In the genomic region with DNA sequence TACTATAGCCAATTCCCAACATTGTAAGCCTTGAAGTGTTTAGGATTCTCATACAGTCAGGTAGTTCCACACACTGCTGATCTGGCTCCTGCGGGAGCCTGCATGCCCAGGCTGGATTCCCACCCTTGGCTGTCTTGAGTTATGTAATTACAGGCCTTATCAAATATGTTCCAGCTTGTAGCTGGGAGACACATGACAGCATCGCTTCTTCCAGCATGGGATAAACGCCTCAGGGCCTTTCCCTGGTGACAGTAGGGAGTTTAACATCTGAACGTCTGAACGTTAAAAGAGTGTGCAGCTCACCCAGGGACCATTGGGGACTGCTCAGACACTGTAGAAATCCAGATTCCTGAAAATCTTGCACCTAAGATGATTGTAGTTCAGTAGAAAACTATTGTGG, we compare ENCODE assay signal across 17 mouse cellular contexts. TPM values are rescaled to one million over a fixed set of nuclear protein-coding genes. Genes with fewer than 3 reads are reported as not detected.
DNase-seq lines count a peak whose midpoint lies in the region; ATAC-seq and TF ChIP-seq lines count a peak whose summit lies in the region.
"Had no signal": no experiment of that assay in that cellular context is flagged by ENCODE, and none has a peak within 500 bp of the region (broad histone marks: within the 10 kb centered on the region; RNA-seq: fewer than 3 reads in every experiment).

No protein-coding gene starts in this region.

- no peaks in the 10 kb centered on the region for H3K9me3 ChIP-seq in embryonic facial prominence, embryonic 12.5 days
- no peaks in the 10 kb centered on the region for H3K9me3 ChIP-seq in embryonic facial prominence, embryonic 10.5 days
- H3K9me3 ChIP-seq in embryonic facial prominence, embryonic 15.5 days (replicated peaks) = no peaks in the 10 kb centered on the region
- H3K9me3 ChIP-seq in heart, postnatal 0 days (replicated peaks; ENCODE audit: control insufficient read depth, low read length) = no peaks in the 10 kb centered on the region
- no peaks in the 10 kb centered on the region for H3K9me3 ChIP-seq in forebrain, embryonic 15.5 days
- H3K9me3 ChIP-seq: hindbrain, embryonic 12.5 days had no signal

- no peak for TF ChIP-seq EP300 in heart, postnatal 0 days (IDR thresholded peaks at IDR 0.05; ENCODE audit: low read depth)

- H3K4me1 ChIP-seq in embryonic facial prominence, embryonic 12.5 days = no peaks in the 10 kb centered on the region
- peaks cover 2% of the 10 kb centered on the region; the same call in 1 of the 2 replicates for H3K4me1 ChIP-seq in embryonic facial prominence, embryonic 10.5 days
- H3K4me1 ChIP-seq in embryonic facial prominence, embryonic 15.5 days = peaks cover 8% of the 10 kb centered on the region; the same call in 1 of the 2 replicates
- H3K4me1 ChIP-seq in heart, postnatal 0 days (ENCODE audit: control insufficient read depth, insufficient read depth) = peaks cover 7% of the 10 kb centered on the region; the same call in 1 of the 2 replicates
- no peaks in the 10 kb centered on the region for H3K4me1 ChIP-seq in forebrain, embryonic 15.5 days

- no peak overlapping the region for H3K4me3 ChIP-seq in embryonic facial prominence, embryonic 12.5 days
- no peak overlapping the region for H3K4me3 ChIP-seq in embryonic facial prominence, embryonic 10.5 days
- H3K4me3 ChIP-seq in left cerebral cortex, adult 2 months = no peak overlapping the region
- no peak overlapping the region for H3K4me3 ChIP-seq in embryonic facial prominence, embryonic 15.5 days (replicated peaks)
- H3K4me3 ChIP-seq in heart, postnatal 0 days (ENCODE audit: low read depth, low read length) = no peak overlapping the region
- no peak overlapping the region for H3K4me3 ChIP-seq in forebrain, embryonic 15.5 days
- H3K4me3 ChIP-seq: hindbrain, embryonic 12.5 days; myocyte had no signal

- DNase-seq in embryonic facial prominence, embryonic 10.5 days (ENCODE audit: low spot score) = no peak
- DNase-seq in left cerebral cortex, adult 2 months (ENCODE audit: extremely low spot score in 1 of 2, low spot score in 2 of 2) = no peak
- DNase-seq in left cerebral cortex, postnatal 36 days (ENCODE audit: low spot score in 2 of 2) = no peak
- DNase-seq in heart, postnatal 0 days (ENCODE audit: low spot score) = peak; percentile 19
- DNase-seq in embryo, embryonic 9.5 days (ENCODE audit: extremely low spot score) = no peak
- DNase-seq: cerebellum, postnatal 14 days; kidney, adult 18-20 months; kidney, postnatal 36 days; left cerebral cortex, postnatal 4 days; lung, adult 18-20 months; lung, postnatal 4 days had no signal

- WGBS in embryonic facial prominence, embryonic 12.5 days = 60% methylated on average over 5 of the region's 5 CpGs
- 73% methylated on average over 5 of the region's 5 CpGs for WGBS in embryonic facial prominence, embryonic 10.5 days
- WGBS in embryonic facial prominence, embryonic 15.5 days = 32% methylated on average over 5 of the region's 5 CpGs
- WGBS in heart, postnatal 0 days = 35% methylated on average over 5 of the region's 5 CpGs
- WGBS in forebrain, embryonic 15.5 days = 86% methylated on average over 5 of the region's 5 CpGs

- no peak overlapping the region for H3K4me2 ChIP-seq in embryonic facial prominence, embryonic 12.5 days (replicated peaks)
- H3K4me2 ChIP-seq in embryonic facial prominence, embryonic 15.5 days (replicated peaks) = no peak overlapping the region
- no peak overlapping the region for H3K4me2 ChIP-seq in heart, postnatal 0 days (ENCODE audit: low read depth, low read length)
- no peak overlapping the region for H3K4me2 ChIP-seq in forebrain, embryonic 15.5 days (replicated peaks)
- H3K4me2 ChIP-seq: hindbrain, embryonic 12.5 days; midbrain, embryonic 11.5 days had no signal

- intact Hi-C loops in left cerebral cortex, adult 2 months (cut with DNase I) = no loop called here
- intact Hi-C loops in left cerebral cortex, postnatal 36 days (cut with DNase I) = no loop called here

- no peaks in the 10 kb centered on the region for H3K27me3 ChIP-seq in embryonic facial prominence, embryonic 12.5 days
- no peaks in the 10 kb centered on the region for H3K27me3 ChIP-seq in embryonic facial prominence, embryonic 10.5 days (replicated peaks; ENCODE audit: low read depth, poor library complexity, severe bottlenecking)
- no peaks in the 10 kb centered on the region for H3K27me3 ChIP-seq in embryonic facial prominence, embryonic 15.5 days
- H3K27me3 ChIP-seq in heart, postnatal 0 days (ENCODE audit: control insufficient read depth, insufficient read depth, low read length) = no peaks in the 10 kb centered on the region
- no peaks in the 10 kb centered on the region for H3K27me3 ChIP-seq in forebrain, embryonic 15.5 days
- H3K27me3 ChIP-seq: hindbrain, embryonic 12.5 days had no signal

- ATAC-seq in embryonic facial prominence, embryonic 12.5 days (ENCODE audit: insufficient number of reproducible peaks, insufficient read depth, low FRiP score, low TSS enrichment) = no peak
- no peak for ATAC-seq in embryonic facial prominence, embryonic 15.5 days (ENCODE audit: insufficient number of reproducible peaks, low FRiP score, low TSS enrichment, low read depth)
- ATAC-seq in heart, postnatal 0 days (ENCODE audit: insufficient read depth, low read depth) = no peak
- ATAC-seq in forebrain, embryonic 15.5 days (replicated peaks) = no peak

- TF ChIP-seq CTCF in left cerebral cortex, adult 2 months (IDR thresholded peaks at IDR 0.05) = no peak
- TF ChIP-seq CTCF in heart, postnatal 0 days (IDR thresholded peaks at IDR 0.05; ENCODE audit: low read depth) = no peak

- peaks cover 54% of the 10 kb centered on the region for H3K36me3 ChIP-seq in embryonic facial prominence, embryonic 12.5 days
- peaks cover 91% of the 10 kb centered on the region for H3K36me3 ChIP-seq in embryonic facial prominence, embryonic 10.5 days (replicated peaks)
- H3K36me3 ChIP-seq in embryonic facial prominence, embryonic 15.5 days = peaks cover 50% of the 10 kb centered on the region
- H3K36me3 ChIP-seq in heart, postnatal 0 days (replicated peaks; ENCODE audit: control insufficient read depth, insufficient read depth, low read length) = peaks cover 28% of the 10 kb centered on the region
- H3K36me3 ChIP-seq in forebrain, embryonic 15.5 days = peaks cover 25% of the 10 kb centered on the region

- H3K9ac ChIP-seq in embryonic facial prominence, embryonic 12.5 days = no peak overlapping the region
- H3K9ac ChIP-seq in embryonic facial prominence, embryonic 15.5 days = no peak overlapping the region
- no peak overlapping the region for H3K9ac ChIP-seq in heart, postnatal 0 days (replicated peaks; ENCODE audit: low read depth, low read length)
- H3K9ac ChIP-seq in forebrain, embryonic 15.5 days (replicated peaks) = no peak overlapping the region
- H3K9ac ChIP-seq: hindbrain, embryonic 12.5 days had no signal

- peak overlapping the region; percentile 23; the same call in 1 of the 2 replicates for H3K27ac ChIP-seq in embryonic facial prominence, embryonic 12.5 days
- no peak overlapping the region for H3K27ac ChIP-seq in embryonic facial prominence, embryonic 10.5 days (replicated peaks)
- H3K27ac ChIP-seq in left cerebral cortex, adult 2 months = peak overlapping the region; percentile 59
- H3K27ac ChIP-seq in embryonic facial prominence, embryonic 15.5 days (replicated peaks) = peak overlapping the region; percentile 55; the same call in 1 of the 2 replicates
- peak overlapping the region; percentile 7; the same call in 1 of the 2 replicates for H3K27ac ChIP-seq in heart, postnatal 0 days (ENCODE audit: low read depth)
- no peak overlapping the region for H3K27ac ChIP-seq in forebrain, embryonic 15.5 days (replicated peaks)
- H3K27ac ChIP-seq: hindbrain, embryonic 12.5 days had no signal

RNA-seq across cellular contexts. Expression of gene Fbxo42, which starts 28.1 kb away (rescaled TPM):
- 31.6 and 32.1 TPM in 2 replicates for polyA plus RNA-seq in embryonic facial prominence, embryonic 12.5 days (2016; fragmentation: Nextera tagmentation; extraction: Ambion mirVana)
- polyA plus RNA-seq in embryonic facial prominence, embryonic 10.5 days (2016; fragmentation: Nextera tagmentation; extraction: Ambion mirVana) = 29.3 and 30.6 TPM in 2 replicates
- 10 to 100 TPM; 29.3 to 30.3 TPM for total RNA-seq in left cerebral cortex, adult 2 months (2021)
- total RNA-seq in left cerebral cortex, postnatal 36 days (2021) = 10 to 100 TPM; 30.5 to 31.6 TPM
- polyA plus RNA-seq in embryonic facial prominence, embryonic 15.5 days (2015; fragmentation: Nextera tagmentation; extraction: Ambion mirVana) = 23.7 and 25.8 TPM in 2 replicates
- total RNA-seq in heart, postnatal 0 days (2014; rRNA removed; ENCODE audit: low replicate concordance) = 8.2 and 9.5 TPM in 2 replicates
- 9.0 and 9.1 TPM in 2 replicates for polyA plus RNA-seq in heart, postnatal 0 days (2015; fragmentation: Nextera tagmentation; extraction: Ambion mirVana)
- polyA plus RNA-seq in forebrain, embryonic 15.5 days (2015; fragmentation: Nextera tagmentation; extraction: Ambion mirVana) = 25.0 and 26.5 TPM in 2 replicates

RNA-seq across cellular contexts. Expression of gene Szrd1, which starts 36.2 kb away (rescaled TPM):
- 35.2 and 37.6 TPM in 2 replicates for polyA plus RNA-seq in embryonic facial prominence, embryonic 12.5 days (2016; fragmentation: Nextera tagmentation; extraction: Ambion mirVana)
- 37.4 and 39.0 TPM in 2 replicates for polyA plus RNA-seq in embryonic facial prominence, embryonic 10.5 days (2016; fragmentation: Nextera tagmentation; extraction: Ambion mirVana)
- total RNA-seq in left cerebral cortex, adult 2 months (2021) = 10 to 100 TPM; 44.4 to 59.1 TPM
- 10 to 100 TPM; 48.2 to 48.8 TPM for total RNA-seq in left cerebral cortex, postnatal 36 days (2021)
- polyA plus RNA-seq in embryonic facial prominence, embryonic 15.5 days (2015; fragmentation: Nextera tagmentation; extraction: Ambion mirVana) = 43.9 and 45.1 TPM in 2 replicates
- 72.9 and 73.8 TPM in 2 replicates for total RNA-seq in heart, postnatal 0 days (2014; rRNA removed; ENCODE audit: low replicate concordance)
- 18.5 and 19.4 TPM in 2 replicates for polyA plus RNA-seq in heart, postnatal 0 days (2015; fragmentation: Nextera tagmentation; extraction: Ambion mirVana)
- 26.3 and 30.9 TPM in 2 replicates for polyA plus RNA-seq in forebrain, embryonic 15.5 days (2015; fragmentation: Nextera tagmentation; extraction: Ambion mirVana)

RNA-seq across cellular contexts. Expression of gene Rsg1, which starts 38.0 kb away (rescaled TPM):
- 7.6 and 8.6 TPM in 2 replicates for polyA plus RNA-seq in embryonic facial prominence, embryonic 12.5 days (2016; fragmentation: Nextera tagmentation; extraction: Ambion mirVana)
- polyA plus RNA-seq in embryonic facial prominence, embryonic 10.5 days (2016; fragmentation: Nextera tagmentation; extraction: Ambion mirVana) = 8.4 and 8.5 TPM in 2 replicates
- 1 to 10 TPM; 2.7 to 4.4 TPM for total RNA-seq in left cerebral cortex, adult 2 months (2021)
- total RNA-seq in left cerebral cortex, postnatal 36 days (2021) = 1 to 10 TPM; 3.2 to 3.3 TPM
- 6.8 and 8.1 TPM in 2 replicates for polyA plus RNA-seq in embryonic facial prominence, embryonic 15.5 days (2015; fragmentation: Nextera tagmentation; extraction: Ambion mirVana)
- total RNA-seq in heart, postnatal 0 days (2014; rRNA removed; ENCODE audit: low replicate concordance) = 13.2 TPM in 1 of 2 replicates, not detected in the other
- polyA plus RNA-seq in heart, postnatal 0 days (2015; fragmentation: Nextera tagmentation; extraction: Ambion mirVana) = 1.3 and 1.6 TPM in 2 replicates
- 8.4 and 10.9 TPM in 2 replicates for polyA plus RNA-seq in forebrain, embryonic 15.5 days (2015; fragmentation: Nextera tagmentation; extraction: Ambion mirVana)

Comparison
In these comparisons a context has a peak if more than half of its experiments do, and no peak if none do; other contexts are left out.
1. H3K27ac ChIP-seq: peak in embryonic facial prominence, embryonic 12.5 days (single experiment), left cerebral cortex, adult 2 months (single experiment), embryonic facial prominence, embryonic 15.5 days (single experiment) and heart, postnatal 0 days (single experiment); none in embryonic facial prominence, embryonic 10.5 days (single experiment) and forebrain, embryonic 15.5 days (single experiment).